Mouse (Mus musculus) C2C12 (cell line): ENCODE results near the gene Tubgcp3.

Experiments used
- CTCF ChIP-seq: IDR thresholded peaks from one replicate; pipeline ENCODE4 v1.5.1; 2011; ENCODE audit not compliant: control insufficient read depth, insufficient read depth, insufficient read length
- USF1 ChIP-seq: IDR thresholded peaks from one replicate; pipeline ENCODE4 v1.6.1; 2011; ENCODE audit warnings: low read depth, mild to moderate bottlenecking, control low read depth, moderate library complexity

DNA sequence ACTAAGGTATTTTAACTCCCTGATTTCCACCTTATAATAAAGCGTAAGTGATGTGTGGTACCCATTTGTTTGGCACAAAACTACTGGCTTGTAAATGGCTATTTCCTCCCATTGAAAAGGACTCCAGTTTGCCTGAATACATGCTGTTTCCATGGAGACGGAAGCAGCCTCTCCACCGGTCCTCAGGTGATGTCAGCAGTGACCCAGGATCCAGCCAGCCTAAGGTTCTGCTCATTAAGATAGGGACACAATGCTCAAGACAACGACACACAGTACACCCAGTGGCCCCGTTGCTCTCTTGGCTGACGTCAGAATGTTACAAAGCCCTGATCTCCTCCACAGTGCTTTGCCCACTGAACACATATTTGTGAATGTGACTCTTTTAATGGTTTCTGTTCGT lies 16.8 kb upstream of the Tubgcp3 start:
- no peak for TF ChIP-seq CTCF
- no peak for TF ChIP-seq USF1
